Mouse (Mus musculus): ENCODE data around the gene Ivns1abp.
"Not testable (repeated sequence)": the region's sequence is repeated elsewhere in the genome, so short reads cannot be mapped to it uniquely, and the experiment has no call there.

The Ivns1abp gene

DNA sequence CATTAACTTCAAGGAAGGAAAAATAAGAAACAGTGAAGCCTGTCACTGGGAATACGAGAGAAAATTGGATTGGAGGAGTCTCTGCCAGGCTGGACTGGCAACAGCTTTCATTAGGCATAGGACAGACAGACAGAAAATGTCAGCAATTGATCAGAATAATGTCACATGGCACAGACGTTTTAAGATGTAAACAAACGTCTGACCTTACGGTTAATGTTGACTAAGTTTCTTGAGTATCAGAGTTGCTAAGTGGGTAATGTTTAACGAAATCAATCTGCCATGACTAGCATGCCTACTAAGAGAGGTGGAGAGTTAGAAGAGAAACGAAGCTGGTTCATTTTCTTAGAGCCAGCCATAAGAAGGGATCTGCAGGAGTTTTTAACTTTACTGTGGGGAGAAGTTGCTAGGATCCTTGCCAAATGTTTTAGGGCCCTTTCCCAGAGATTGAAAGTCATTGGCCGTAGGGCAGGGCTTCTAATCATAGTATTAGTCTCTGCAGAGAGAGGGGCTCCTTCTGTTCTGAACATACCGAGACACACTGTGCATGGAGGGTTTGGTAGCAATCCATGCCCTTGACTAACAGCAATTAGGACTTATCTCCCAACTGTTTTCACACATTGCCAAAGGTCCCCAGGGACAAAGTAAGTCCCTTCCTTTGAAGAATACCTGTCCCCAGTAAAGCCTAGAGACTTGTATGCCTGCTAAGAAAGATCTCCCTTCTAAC is 2.8 kb upstream of the Ivns1abp start:
- intact Hi-C loops (cut with DNase I): loop anchor here (5.0 kb wide), 1 partner anchor 84 kb away; no protein-coding TSS in a partner anchor

DNA sequence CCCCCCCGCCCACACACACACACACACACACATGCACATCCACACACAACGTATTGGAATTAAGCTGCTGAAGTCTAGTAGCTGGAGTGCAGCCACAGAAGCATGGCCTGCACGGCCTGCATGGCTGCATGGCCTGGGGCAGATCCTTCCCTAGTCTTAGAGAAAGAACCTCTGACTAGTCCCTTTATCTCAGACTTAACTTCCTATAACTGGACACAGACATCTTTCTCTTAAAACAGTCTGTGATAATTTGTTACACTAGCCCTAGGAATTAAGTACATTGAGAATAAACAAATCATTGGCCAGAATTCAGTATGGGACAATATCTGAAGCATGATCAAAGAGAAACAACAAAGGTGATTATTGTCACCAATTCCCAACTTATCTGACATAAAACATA is 2.0 kb upstream of the Ivns1abp start:
- intact Hi-C loops (cut with DNase I): loop anchor here (5.0 kb wide), 1 partner anchor 85 kb away; no protein-coding TSS in a partner anchor

DNA sequence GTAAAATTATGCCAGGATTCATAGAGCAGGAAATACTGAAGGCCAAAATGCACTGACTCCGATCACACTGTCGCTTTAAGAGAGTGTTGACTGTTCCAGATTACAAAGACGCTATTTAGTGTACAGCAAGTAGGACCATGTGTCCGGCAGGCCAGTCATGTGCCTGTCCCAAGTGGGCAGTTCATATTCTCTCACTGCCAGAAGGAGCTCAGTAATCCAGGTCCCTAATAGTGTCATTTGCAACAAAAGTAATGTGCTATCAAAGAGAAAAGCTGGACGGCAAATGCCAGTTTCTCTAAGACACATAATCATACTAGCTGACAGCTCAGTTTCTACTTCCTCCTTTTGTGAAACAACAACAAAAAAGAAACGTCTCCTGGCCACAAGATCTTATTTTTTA is 1.3 kb upstream of the Ivns1abp start:
- intact Hi-C loops (cut with DNase I): loop anchor here (5.0 kb wide), 1 partner anchor 86 kb away; no protein-coding TSS in a partner anchor

DNA sequence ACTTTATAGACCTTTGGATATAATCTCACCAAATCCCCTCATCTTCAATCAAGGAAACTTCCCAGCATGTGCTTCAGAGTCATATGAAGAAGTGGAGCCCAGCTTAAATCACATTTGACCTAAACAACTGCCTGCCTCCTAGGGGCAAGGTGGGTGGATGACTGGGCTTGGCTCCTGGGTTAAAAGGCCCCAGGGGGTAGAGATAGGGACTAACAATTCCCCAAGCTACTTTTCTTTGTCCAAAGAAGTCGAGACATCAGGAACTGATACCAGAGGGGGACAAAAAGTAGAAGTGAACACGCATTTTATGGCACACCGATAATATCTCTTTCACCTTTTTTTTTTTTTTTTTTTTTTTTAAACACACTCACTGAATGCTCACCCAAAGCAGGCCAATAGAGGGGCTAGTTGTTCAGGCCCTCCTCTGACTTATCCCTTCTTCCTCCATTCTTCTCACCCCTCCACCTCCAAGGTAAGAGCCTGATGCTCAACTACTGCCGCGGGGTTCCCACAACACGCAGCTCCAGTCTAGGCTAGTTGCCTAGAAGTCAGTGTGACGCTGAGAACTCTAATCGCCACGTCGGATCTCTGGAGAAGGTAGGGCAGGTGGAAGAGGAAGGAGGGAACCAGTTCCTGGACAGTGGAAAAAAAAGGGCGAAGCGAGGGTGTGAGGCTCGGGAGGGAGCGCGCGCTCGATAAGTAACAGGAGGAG is 550 bp upstream of the Ivns1abp start:
- intact Hi-C loops (cut with DNase I): loop anchor here (5.0 kb wide), 1 partner anchor 86 kb away; no protein-coding TSS in a partner anchor

DNA sequence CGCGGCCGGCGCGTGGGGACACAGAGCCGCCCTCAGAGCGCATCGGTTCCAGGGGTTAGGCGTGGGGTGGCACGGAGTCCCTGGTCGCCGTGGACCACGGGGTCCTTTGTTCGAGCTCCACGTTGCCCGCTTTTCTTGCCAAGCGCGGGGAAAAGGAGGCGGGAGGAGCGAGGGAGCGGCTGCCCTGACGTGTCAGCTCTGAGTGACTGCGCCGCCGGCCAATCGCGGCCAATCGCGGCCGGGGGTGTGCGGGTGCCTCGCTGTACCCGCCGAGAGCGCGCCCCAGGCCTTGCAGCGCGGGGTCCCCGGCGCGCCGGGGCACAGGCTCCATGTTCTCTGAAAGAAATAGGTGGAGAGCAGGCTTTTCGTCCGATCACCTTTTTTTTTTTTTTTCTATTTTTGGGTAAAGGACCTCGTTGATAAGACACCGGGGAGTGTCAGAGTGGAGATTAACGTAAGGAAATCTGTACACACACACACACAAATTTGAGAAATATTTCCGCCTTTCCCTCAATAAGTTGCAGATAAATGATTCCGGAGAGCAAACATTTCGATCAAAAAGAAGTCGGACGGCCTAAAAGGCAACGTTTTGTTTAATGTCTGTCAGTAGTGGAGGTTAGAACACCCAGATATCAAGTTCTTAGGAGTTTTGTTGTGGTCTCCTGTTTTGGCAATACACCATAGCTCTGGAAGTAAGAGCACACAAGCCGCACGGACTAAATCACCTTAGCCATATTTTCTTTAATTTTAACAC is 1.0 kb downstream of the Ivns1abp start:
- intact Hi-C loops (cut with DNase I): no loop called here

DNA sequence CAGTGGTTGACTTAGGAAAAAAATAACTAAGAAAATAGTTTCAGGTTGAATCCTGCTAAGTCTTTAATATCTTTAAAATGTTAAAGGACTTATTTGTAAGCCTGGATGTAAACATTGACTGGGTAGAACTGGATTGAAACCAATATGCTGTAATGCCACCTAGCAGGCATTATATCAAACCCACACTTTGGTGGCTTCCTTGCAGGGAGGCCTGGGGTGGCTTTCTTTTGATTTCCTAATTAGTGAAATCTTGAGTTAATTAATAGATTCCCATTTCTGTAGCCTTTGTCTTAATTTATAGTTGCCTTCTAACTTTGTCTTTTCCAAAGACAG is 1.6 kb downstream of the Ivns1abp start:
- intact Hi-C loops (cut with DNase I): no loop called here

DNA sequence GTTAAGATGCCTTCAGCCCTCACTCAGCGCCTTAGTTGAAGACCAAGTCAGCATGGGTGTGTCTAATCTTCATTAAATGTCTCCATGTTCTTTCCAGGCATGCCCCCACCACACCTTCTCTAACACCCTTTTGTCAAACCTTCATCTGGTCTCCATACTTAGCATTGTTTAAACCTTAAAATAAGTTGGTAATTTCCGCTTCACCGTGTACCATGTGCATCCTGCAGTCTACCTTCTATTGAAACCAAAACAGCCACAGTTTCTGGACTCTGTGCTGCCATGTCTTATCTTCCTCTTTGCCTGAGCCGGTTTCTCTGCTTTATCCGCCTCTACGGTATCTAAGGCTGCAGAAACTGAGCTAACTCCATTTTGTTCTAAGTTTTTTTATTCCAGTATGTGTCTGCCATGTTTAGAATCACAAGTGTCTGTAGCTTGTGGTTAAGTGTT is 2.4 kb downstream of the Ivns1abp start:
- intact Hi-C loops (cut with DNase I): no loop called here

DNA sequence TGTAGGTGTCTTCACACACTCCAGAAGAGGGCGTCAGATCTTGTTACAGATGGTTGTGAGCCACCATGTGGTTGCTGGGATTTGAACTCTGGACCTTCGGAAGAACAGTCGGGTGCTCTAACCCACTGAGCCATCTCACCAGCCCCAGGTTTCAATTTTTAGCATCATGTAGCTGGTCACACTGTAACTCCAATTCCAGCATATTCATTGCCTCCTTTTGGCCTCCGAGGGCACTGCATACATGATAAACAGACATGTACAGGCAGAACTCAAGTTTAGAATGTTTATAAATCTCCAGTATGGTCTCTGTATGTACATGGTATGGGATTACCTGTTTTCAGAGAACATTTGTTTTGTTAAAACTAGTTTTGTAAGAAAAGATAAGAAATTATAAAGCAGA is 4.0 kb downstream of the Ivns1abp start:
- intact Hi-C loops (cut with DNase I): not testable (repeated sequence)

DNA sequence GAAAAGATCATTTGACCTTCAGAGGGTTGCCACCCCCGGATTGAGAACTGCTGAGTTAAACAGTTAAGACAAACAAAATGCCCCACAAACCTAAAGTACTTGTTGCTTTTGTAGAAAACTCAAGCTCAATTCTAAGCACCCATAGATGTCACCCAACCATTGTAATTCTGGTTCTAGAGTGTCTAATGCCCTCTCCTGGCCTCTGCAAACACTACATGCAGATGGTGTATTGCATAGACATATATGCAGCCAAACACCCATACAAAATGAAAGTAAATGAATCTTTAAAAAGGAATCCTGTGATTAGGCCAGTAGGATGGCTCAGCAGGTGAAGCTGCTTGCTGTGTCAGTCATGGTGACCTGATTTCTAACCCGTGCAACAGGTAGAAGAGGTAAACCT is 8.6 kb downstream of the Ivns1abp start:
- intact Hi-C loops (cut with DNase I): loop anchor here (5.0 kb wide), 2 partner anchors 276 to 316 kb away; no protein-coding TSS in a partner anchor

DNA sequence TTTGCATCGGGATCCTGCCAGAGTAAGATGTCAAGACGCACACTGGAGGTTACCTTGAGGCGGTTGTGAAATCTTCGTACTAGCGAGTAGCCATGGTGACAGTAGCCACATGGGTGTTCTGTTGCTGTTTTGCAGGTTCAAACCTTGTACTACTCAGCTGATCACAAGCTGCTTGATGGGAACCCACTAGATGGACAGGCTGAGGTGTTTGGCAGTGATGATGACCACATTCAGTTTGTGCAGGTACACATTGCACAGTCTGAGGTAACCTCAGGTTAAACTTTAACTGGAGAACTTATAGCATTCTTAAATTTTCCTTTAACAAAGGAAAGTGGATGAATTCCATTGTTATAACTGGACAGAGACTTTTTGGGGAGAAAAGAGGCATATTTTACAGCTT is 11.7 kb downstream of the Ivns1abp start:
- intact Hi-C loops (cut with DNase I): no loop called here

DNA sequence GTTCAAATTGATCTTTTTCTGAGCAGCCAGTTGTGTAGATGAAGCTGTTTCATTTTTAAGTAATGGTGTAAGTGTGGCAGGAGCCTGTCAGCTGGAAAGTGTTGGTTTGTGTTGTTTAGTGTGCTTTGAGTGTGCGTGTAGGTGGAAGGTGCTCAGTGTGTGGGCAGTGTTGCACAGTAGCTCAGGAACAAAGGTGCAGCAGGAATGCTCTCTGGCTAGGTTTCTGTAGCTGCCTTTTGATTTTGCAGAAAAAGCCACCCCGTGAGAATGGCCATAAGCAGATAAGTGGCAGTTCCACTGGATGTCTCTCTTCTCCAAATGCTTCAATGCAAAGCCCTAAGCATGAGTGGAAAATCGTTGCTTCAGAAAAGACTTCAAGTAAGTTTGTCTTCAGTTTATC is 15.1 kb downstream of the Ivns1abp start:
- intact Hi-C loops (cut with DNase I): no loop called here

DNA sequence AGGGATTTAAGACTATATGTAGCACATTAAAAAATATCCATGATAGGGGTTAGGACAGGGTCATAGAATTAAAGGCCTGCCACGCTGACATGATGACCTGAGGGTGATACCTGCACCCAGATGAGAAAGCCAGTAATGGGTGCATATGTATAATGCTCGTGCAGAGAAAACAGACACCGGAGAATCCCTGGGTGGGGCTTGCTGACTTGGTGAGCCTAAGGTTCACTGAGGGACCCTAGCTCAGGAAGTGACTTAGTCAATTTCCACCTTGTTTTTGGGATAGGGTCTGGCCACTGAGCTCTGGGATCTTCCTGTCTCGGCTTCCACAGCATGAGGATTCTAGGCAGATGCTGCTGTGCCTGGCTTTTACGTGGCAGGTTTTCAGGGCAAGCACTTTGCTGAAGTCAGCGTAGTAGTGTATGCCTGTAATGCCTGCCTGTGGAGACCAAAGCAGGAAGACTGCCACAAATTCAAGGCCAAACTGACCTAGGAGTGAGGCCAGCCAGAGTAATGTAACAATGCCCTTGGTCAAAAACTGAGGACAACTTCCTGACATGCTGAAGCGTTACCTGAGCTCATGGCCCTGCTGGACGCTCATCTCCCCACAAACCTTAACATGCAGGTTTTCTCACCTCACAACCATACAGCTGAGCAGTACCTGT is 22.8 kb downstream of the Ivns1abp start:
- intact Hi-C loops (cut with DNase I): no loop called here

DNA sequence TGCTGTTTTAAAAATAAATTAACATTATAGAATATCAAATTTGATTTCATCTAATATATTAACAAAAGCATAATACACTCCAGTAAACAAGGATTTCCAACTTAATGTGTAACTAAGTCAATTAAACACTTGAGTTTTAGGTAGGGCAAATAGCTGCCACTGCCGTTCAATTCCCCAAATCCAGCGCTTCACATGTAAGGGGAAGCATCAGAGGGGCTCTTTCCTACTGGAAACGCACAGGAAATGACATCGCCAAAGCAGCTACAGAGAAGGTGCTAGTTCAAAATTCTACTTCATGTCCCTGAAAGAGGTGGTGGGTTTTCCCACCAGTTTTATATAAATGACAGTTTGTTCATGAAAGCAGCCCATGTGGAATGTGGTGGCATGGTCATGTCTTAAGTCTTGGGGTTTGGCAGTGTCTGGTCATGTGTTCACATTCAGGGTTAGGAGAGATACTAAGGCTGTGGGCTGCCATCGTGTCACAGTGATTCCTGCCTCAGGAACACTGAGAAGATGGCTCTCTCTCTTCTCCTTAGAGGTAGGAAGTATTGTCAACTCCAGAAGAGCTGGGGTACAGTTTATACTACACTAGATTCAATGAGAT is 23.5 kb downstream of the Ivns1abp start:
- intact Hi-C loops (cut with DNase I): no loop called here

DNA sequence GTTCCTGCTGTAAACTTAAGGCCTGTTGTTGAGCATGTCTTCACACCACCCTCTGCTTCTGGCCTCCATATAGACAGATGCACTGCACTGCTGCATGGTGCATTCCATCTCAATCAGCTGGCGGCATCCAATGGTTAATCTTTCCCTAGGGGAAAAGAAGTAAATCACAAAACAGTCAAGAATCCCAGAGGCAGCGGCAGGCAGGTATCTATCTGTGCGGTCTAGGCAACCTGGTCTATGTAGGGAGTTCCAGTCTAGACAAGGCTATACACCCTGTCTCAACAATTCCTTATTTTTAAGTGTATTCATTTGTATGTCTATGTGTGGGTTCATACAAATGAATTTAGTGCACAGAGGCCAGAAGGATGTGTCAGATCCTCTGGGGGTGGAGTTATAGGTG is 24.2 kb downstream of the Ivns1abp start:
- intact Hi-C loops (cut with DNase I): no loop called here

DNA sequence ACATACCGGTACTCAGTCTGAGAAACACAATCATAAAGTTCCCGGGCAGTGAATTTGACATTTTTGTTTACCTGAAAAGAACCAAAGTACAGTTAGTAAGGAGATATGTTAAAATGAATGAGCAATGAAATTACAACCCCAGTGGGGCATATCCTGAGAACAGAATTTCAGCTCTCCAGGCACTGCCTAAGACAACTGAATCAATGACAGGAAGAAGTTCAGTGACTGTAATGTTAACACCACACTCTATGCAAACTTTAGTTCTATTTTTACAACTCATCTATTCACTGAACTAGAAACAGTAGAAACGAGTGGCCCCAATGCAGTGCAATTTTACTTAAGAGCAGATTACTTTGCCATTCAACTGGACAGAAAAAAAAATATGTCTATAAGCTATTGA is 26.3 kb downstream of the Ivns1abp start:
- intact Hi-C loops (cut with DNase I): no loop called here

DNA sequence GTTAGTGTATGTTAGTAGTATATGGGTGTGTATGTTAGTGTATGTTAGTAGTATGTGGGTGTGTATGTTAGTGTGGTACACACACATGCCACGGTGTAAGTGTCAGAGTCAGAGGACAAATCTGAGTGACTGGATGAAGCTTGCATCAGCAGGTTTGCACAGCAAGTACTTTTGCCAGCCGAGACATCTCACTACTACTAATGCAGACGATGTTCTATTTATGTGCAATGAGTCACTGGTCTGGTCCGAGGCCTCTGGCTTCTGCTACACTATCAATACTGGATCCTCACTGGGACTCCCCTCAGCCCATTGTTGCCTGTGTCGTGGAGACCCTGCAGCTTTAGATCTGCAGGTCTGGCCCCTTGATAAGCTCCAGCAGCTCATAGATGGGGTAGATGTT is 27.3 kb downstream of the Ivns1abp start:
- intact Hi-C loops (cut with DNase I): no loop called here

DNA sequence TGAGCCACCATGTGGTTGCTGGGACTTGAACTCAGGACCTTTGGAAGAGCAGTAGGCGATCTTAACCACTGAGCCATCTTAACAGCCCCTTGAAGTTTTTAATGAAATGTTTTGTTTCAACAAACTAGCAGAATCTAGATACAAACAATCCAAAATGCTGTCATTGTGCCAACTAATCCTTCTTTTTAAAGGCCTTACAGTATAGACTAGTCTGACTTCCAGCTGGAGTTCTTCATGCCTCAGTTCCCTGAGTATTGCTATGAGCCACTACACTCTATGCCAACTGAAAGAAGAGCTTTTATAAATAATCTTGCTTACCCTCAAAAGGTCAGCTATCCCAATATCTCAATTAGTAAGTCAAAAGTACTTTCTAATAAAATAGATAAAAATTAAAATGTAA is 28.5 kb downstream of the Ivns1abp start:
- intact Hi-C loops (cut with DNase I): no loop called here

DNA sequence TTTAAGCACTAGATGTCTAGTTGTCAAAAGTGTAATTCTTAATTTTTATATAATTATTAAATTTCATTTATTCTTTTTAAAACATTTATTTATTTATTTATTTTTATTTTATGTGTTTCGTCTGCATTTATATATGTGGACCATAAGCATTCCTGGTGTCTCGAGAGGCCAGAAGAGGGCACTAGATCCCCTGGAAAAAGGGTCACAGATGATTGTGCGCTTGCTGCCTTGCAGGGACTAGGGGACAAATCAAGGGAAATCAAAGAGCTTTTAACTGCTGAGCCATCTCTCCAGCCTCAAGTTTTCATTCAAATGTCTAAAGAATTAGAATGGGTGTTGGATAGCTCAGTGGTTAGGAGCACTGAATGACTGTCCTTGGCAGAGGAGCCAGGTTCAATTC is 33.1 kb downstream of the Ivns1abp start:
- intact Hi-C loops (cut with DNase I): no loop called here

DNA sequence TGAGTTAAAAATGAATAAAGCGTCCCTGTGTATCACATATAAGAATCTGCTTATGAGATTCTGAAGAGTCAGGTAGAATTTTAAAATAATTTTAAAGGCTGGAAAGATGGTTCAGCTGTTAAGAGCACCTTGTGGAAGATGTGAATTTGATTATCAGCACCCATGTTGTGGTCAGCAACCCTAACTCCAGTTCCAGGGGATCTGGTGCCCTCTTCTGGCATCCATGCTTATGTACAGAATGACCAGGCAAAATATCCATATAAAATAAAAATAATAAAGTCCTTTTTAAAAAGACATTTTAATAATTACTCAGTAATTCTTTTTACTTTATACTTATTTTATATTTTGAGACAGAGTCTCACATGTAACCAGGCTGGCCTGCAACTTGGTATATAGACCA is 45.8 kb downstream of the Ivns1abp start:
- intact Hi-C loops (cut with DNase I): loop anchor here (2.0 kb wide), 1 partner anchor 355 kb away; no protein-coding TSS in a partner anchor

DNA sequence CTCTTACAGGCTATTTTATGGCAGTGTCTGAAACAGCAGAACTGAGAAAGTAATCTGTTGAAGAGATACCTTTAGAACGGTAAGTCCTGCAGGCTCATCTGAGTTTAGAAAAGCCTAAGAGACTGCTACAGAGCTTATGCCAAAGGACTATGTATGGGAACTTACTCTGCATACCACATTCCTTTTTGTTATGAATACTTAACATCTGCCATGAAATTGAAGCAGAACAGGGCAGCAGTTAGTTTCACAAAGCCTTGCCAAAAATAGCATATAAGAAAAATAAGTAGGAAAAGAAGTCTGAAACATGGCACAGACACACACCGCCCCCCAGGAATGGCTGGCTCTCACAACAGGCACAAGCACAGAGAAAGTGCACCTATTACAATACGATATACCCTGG is 65.5 kb downstream of the Ivns1abp start:
- intact Hi-C loops (cut with DNase I): no loop called here
